Mouse (Mus musculus): ENCODE measurements around the gene Ccdc163.

Gene Ccdc163

DNA sequence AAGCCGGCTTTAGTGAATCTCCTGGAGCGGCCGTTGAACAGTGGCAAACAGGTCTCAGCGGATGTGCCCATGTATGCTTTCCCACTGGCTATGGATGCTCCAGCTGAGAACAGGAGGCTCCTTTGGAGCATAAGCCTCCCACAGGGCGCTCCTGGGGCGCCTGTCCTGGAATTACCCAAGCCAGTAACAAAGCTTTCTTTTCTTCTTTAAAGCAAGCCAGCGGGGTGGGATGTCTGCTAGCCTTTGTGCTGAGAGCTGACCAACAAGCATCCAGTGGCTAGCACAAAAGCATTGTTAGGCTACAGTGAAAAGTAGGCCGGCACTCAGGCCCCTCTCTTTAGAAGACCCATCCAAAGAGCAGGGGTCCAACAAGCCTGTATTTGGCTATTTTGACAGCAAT is 73.9 kb downstream of the Ccdc163 start:
- DNase-seq: no peak

DNA sequence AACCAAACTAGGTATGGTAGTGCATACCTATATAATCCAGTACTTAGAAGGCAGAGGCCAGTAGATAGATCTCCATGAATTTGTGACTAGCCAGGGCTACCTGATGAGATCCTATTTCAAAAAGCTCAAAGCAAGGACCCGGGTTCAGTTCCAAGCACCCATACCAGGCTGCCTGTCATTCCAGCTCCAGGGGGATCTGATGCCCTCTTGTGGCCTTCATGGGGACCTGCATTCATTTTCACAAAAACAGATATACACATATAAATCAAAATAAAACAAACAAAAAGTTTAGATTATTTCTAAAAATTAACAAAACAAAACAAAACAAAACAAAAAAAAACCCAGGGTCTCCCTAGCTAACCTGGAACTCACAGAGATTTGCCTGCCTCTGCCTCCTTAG is 78.3 kb downstream of the Ccdc163 start:
- DNase-seq: no peak

DNA sequence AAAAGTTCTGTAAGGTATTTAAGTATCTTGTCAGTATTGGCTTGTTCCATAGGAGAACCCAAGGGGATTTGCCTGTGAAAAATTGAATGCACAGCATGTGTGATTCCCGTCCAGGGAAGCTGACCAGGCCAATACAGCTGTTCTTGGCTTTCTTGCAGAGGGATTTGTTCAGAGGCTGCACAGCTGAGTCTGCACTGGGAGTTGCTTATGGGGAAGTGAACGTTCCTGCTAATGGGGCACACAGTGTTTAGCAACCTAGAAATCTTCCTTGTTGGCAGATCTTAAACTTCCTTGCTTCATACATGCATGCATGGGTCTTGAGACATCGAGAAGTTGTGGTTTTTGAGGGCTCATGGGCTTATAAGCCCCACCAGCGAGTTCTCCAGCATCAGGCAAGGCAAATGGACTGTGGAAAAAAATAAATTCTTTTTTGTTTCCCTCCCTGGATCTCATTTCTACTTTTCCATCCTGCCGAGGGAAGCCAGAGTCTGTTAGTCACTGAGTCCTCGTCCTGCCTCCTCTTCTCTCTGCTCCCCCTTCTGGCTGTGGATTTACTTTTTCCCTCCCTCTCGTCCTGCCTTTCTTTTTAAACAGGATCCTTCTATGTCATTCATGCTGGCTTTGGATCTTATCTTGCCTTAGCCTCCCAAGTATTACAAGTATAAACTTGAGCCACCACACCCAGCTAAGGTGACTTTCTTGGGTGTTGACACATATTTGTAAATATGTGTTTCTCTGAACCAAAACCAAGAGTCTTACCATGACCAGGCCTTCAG is 79.9 kb downstream of the Ccdc163 start:
- no peak for DNase-seq

DNA sequence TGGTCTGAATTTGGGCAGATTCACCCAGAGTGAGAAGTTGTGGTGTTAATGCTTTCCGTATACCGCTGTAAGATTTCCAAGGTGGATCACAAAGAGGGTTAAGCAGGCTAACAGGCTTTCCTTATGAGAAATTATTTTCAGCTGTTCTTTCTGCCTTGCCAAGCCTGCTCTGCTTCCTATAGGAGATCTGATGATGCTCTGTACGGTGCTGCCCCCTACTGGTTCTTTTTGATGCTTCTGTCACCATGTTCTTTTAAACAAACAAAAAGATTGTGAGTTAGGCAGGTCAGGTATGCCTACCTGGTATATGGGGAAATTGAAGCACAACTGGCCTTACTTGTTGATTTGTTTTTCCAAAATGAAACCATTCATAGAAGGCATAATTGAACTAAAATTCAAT is 80.6 kb downstream of the Ccdc163 start:
- peak; percentile 62 for DNase-seq

DNA sequence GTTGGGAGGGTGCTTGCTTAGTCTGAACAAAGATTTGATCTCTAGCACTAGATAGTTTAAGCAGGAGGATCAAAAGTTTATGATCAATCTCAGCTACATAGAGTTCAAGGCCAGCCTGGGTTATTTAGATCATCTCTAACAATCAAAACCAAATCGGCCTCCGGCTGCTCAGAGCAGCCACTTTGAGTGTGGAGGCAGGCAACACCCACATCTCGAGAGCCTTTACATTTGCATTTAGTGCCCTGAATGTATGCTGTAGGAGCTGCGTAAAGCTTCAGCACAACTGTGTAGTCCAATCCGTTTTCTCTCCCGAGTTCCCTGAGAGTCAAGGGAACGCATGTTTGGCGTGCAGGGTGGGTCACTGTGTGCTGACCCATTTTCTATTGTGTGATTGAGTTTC is 84.1 kb downstream of the Ccdc163 start:
- DNase-seq: no peak

DNA sequence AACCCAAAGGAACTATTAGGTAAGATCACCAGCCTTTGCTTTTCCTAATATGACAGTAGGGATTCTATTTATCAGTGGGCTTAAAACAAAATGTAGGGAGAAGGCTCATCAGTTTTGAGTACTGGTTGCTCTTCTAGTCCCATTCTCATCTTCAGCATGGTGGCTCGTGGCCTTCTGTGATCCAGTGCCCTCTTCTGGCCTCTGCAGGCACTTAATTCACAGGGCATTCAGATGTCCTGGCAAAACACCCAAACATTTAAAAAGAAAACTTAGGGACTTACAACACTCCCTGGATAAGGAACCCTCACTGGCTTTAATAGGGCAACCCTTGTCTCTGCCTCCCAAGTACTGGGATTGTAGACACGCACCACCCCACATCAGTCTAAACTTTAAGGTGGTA is 86.0 kb downstream of the Ccdc163 start:
- no peak for DNase-seq

DNA sequence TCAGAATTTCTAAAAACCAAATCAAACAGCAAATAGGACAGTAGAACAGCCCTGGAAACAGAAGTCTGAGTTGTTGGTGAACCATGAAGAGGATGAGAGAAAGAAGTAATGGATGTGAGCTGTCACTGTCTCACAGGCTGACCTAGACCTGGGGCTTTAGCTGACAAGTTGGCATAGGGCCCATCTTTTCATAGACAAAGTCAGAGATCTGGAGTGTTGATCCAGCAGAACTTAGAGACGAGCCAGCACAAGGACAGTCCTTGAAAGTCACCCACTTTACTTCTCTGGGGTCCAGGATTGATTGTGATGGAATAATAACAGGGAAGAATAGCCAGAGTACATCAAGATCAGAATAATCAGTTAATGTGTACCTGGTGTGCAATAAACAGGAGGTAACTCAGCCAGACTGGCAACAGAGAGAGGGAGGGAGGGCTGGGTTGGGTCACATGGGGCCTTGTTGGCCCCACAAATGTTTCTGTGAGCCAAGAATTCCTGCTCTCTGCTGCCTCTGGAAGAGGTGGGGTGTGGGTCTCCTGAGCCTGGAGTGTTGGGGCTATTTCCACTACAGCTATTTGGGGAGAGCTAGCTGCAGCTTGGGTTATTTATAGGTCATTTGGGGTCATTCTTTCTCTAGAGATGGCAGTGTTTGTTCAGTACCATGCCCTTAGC is 88.3 kb downstream of the Ccdc163 start:
- peak; percentile 68 for DNase-seq

DNA sequence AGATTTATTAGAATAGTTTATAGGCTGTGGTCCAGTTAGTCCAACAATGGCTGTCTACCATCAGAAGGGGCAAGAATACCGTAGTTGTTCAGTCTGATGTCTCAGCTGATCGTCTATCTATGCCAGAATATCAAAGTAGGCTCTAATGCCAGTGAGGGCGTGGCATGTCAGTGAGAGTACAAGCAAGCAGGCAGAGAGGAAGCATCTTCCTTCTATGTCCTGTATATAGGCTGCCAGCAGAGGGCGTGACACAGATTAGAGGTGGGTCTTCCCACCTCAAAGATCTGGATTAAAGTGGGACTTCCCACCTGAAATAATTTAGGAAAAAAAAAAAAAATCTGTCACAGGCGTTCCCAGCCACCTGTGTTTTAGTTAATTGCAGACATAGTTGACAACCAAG is 91.6 kb downstream of the Ccdc163 start:
- no peak for DNase-seq
